Mouse (Mus musculus): ENCODE data around the gene Daam2.

DNA sequence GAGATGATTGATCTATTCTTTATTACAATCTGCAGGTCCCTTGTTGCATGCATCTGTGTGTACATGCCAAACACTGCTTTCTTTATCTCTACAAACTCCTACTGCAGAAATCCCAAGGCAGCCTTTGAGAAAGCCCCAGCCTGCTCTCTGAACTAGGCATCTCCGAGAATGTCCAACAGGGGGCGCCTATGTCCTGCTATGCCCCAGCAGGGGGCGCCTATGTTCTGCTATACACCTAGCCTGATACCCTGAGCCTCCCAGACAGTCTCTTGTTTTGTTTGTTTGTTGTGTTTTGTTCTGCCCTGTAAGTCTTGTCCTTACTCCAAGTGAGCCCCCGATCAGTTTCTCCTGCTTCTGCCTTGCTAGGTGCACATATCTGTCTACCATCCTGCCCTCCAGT is 95.9 kb downstream of the Daam2 start:
- TF ChIP-seq CTCF (conservative IDR thresholded peaks at IDR 0.05; ENCODE audit: low read length) (peak; percentile 63), POU5F1 (IDR thresholded peaks at IDR 0.05; ENCODE audit: borderline replicate concordance, low read length) (no peak)

Measured in E14TG2a.4 (cell line).